Mouse (Mus musculus): ENCODE data around the gene Gm3952. TPM values are rescaled to one million over a fixed set of nuclear protein-coding genes. Genes with fewer than 3 reads are reported as not detected.

Gene Gm3952
- total RNA-seq (2014; rRNA removed) (not detected in 2 replicates), polyA plus RNA-seq (2015; fragmentation: Nextera tagmentation; extraction: Ambion mirVana) (not detected in 2 replicates)

GRCm38 (mm10) chr8:128798594-128798993, at the start of gene Gm3952:
Gm3952 (minus strand) TSS chr8:128798694.
- H3K27ac ChIP-seq: no peak within 1 kb of the TSS
- DNase-seq (ENCODE audit: low spot score) (no peak), ATAC-seq (no peak)
- no peak for TF ChIP-seq CTCF (IDR thresholded peaks at IDR 0.05; ENCODE audit: low read depth)
- no peak within 1 kb of the TSS for H3K4me3 ChIP-seq (ENCODE audit: low read length)
- H3K27me3 ChIP-seq (ENCODE audit: insufficient read depth, low read length): no peaks in the 10 kb centered on the region
- 84% methylated on average over 1 of the region's 1 CpGs for WGBS
- H3K4me2 ChIP-seq (ENCODE audit: low read depth, low read length): no peak within 1 kb of the TSS
- no peak within 1 kb of the TSS for H3K9ac ChIP-seq (replicated peaks; ENCODE audit: low read length)
- no peaks in the 10 kb centered on the region for H3K36me3 ChIP-seq (ENCODE audit: insufficient read depth, low read length)
- H3K4me1 ChIP-seq (ENCODE audit: insufficient read depth, low read length): no peaks in the 10 kb centered on the region
- no peaks in the 10 kb centered on the region for H3K9me3 ChIP-seq (ENCODE audit: low read length)

GRCm38 (mm10) chr8:128843749-128844148, 45.3 kb upstream of the Gm3952 start:
- no peak overlapping the region for H3K27ac ChIP-seq
- no peaks in the 10 kb centered on the region for H3K36me3 ChIP-seq (ENCODE audit: insufficient read depth, low read length)
- no peak for DNase-seq (ENCODE audit: low spot score)
- H3K9ac ChIP-seq (replicated peaks; ENCODE audit: low read length): no peak overlapping the region
- no peak for ATAC-seq
- no peaks in the 10 kb centered on the region for H3K9me3 ChIP-seq (ENCODE audit: low read length)
- H3K4me2 ChIP-seq (ENCODE audit: low read depth, low read length): no peak overlapping the region
- no peaks in the 10 kb centered on the region for H3K27me3 ChIP-seq (ENCODE audit: insufficient read depth, low read length)
- H3K4me1 ChIP-seq (ENCODE audit: insufficient read depth, low read length): no peaks in the 10 kb centered on the region
- no peak for TF ChIP-seq CTCF (IDR thresholded peaks at IDR 0.05; ENCODE audit: low read depth)
- 60% methylated on average over 5 of the region's 5 CpGs for WGBS
- no peak overlapping the region for H3K4me3 ChIP-seq (ENCODE audit: low read length)

GRCm38 (mm10) chr8:128812521-128812920, 14.0 kb upstream of the Gm3952 start:
- Histone ChIP-seq H3K9me3 (ENCODE audit: low read length) (no peaks in the 10 kb centered on the region), H3K27me3 (ENCODE audit: insufficient read depth, low read length) (no peaks in the 10 kb centered on the region), H3K9ac (replicated peaks; ENCODE audit: low read length) (no peak overlapping the region), H3K36me3 (ENCODE audit: insufficient read depth, low read length) (no peaks in the 10 kb centered on the region), H3K4me1 (ENCODE audit: insufficient read depth, low read length) (no peaks in the 10 kb centered on the region), H3K4me3 (ENCODE audit: low read length) (no peak overlapping the region), H3K27ac (no peak overlapping the region), H3K4me2 (ENCODE audit: low read depth, low read length) (no peak overlapping the region)
- TF ChIP-seq CTCF (IDR thresholded peaks at IDR 0.05; ENCODE audit: low read depth): no peak
- DNase-seq (ENCODE audit: low spot score): no peak
- WGBS: 90% methylated on average over 4 of the region's 4 CpGs
- ATAC-seq: no peak

GRCm38 (mm10) chr8:128735692-128736091, 62.8 kb downstream of the Gm3952 start:
- H3K36me3 ChIP-seq (ENCODE audit: insufficient read depth, low read length): peaks cover 12% of the 10 kb centered on the region
- ATAC-seq (no peak), DNase-seq (ENCODE audit: low spot score) (no peak)
- H3K4me2 ChIP-seq (ENCODE audit: low read depth, low read length): no peak overlapping the region
- H3K27me3 ChIP-seq (ENCODE audit: insufficient read depth, low read length): no peaks in the 10 kb centered on the region
- no peak overlapping the region for H3K4me3 ChIP-seq (ENCODE audit: low read length)
- H3K9ac ChIP-seq (replicated peaks; ENCODE audit: low read length): no peak overlapping the region
- WGBS: 95% methylated on average over 3 of the region's 3 CpGs
- H3K27ac ChIP-seq: no peak overlapping the region
- no peak for TF ChIP-seq CTCF (IDR thresholded peaks at IDR 0.05; ENCODE audit: low read depth)
- H3K4me1 ChIP-seq (ENCODE audit: insufficient read depth, low read length): no peaks in the 10 kb centered on the region
- no peaks in the 10 kb centered on the region for H3K9me3 ChIP-seq (ENCODE audit: low read length)

GRCm38 (mm10) chr8:128734118-128734517, 64.4 kb downstream of the Gm3952 start:
- Histone ChIP-seq H3K27me3 (ENCODE audit: insufficient read depth, low read length) (no peaks in the 10 kb centered on the region), H3K9me3 (ENCODE audit: low read length) (no peaks in the 10 kb centered on the region), H3K36me3 (ENCODE audit: insufficient read depth, low read length) (peaks cover 18% of the 10 kb centered on the region), H3K4me2 (ENCODE audit: low read depth, low read length) (no peak overlapping the region), H3K4me1 (ENCODE audit: insufficient read depth, low read length) (no peaks in the 10 kb centered on the region), H3K27ac (no peak overlapping the region), H3K4me3 (ENCODE audit: low read length) (no peak overlapping the region), H3K9ac (replicated peaks; ENCODE audit: low read length) (no peak overlapping the region)
- ATAC-seq (no peak), DNase-seq (ENCODE audit: low spot score) (no peak)
- TF ChIP-seq CTCF (IDR thresholded peaks at IDR 0.05; ENCODE audit: low read depth): no peak
- WGBS: 93% methylated on average over 3 of the region's 3 CpGs

GRCm38 (mm10) chr8:128732254-128732653, 66.2 kb downstream of the Gm3952 start:
- no peak overlapping the region for H3K27ac ChIP-seq
- H3K27me3 ChIP-seq (ENCODE audit: insufficient read depth, low read length): no peaks in the 10 kb centered on the region
- no peak overlapping the region for H3K9ac ChIP-seq (replicated peaks; ENCODE audit: low read length)
- 9% methylated on average over 2 of the region's 2 CpGs for WGBS
- DNase-seq (ENCODE audit: low spot score): peak; percentile 33
- H3K9me3 ChIP-seq (ENCODE audit: low read length): no peaks in the 10 kb centered on the region
- TF ChIP-seq CTCF (IDR thresholded peaks at IDR 0.05; ENCODE audit: low read depth): no peak
- ATAC-seq: peak; percentile 61; the same call in 1 of the 2 replicates
- no peaks in the 10 kb centered on the region for H3K4me1 ChIP-seq (ENCODE audit: insufficient read depth, low read length)
- peaks cover 14% of the 10 kb centered on the region for H3K36me3 ChIP-seq (ENCODE audit: insufficient read depth, low read length)
- H3K4me3 ChIP-seq (ENCODE audit: low read length): no peak overlapping the region
- H3K4me2 ChIP-seq (ENCODE audit: low read depth, low read length): no peak overlapping the region

- Histone ChIP-seq H3K4me3 (ENCODE audit: low read length) (no peak overlapping the region), H3K9ac (replicated peaks; ENCODE audit: low read length) (no peak overlapping the region), H3K27ac (no peak overlapping the region), H3K4me1 (ENCODE audit: insufficient read depth, low read length) (no peaks in the 10 kb centered on the region), H3K9me3 (ENCODE audit: low read length) (no peaks in the 10 kb centered on the region), H3K4me2 (ENCODE audit: low read depth, low read length) (no peak overlapping the region), H3K36me3 (ENCODE audit: insufficient read depth, low read length) (peaks cover 23% of the 10 kb centered on the region), H3K27me3 (ENCODE audit: insufficient read depth, low read length) (no peaks in the 10 kb centered on the region)
- 47% methylated on average over 1 of the region's 1 CpGs for WGBS
- DNase-seq (ENCODE audit: low spot score) (no peak), ATAC-seq (no peak)
- TF ChIP-seq CTCF (IDR thresholded peaks at IDR 0.05; ENCODE audit: low read depth): no peak
These were observed 71.3 kb downstream of the Gm3952 start for GRCm38 (mm10) chr8:128727213-128727612.
